Mouse (Mus musculus): ENCODE measurements around the gene Plekhm3.

Gene Plekhm3

GRCm38 (mm10) chr1:64817709-64818108 is 138.9 kb downstream of the Plekhm3 start:
- no peak for DNase-seq

GRCm38 (mm10) chr1:64813182-64813581 is 143.4 kb downstream of the Plekhm3 start:
- DNase-seq: no peak

DNA sequence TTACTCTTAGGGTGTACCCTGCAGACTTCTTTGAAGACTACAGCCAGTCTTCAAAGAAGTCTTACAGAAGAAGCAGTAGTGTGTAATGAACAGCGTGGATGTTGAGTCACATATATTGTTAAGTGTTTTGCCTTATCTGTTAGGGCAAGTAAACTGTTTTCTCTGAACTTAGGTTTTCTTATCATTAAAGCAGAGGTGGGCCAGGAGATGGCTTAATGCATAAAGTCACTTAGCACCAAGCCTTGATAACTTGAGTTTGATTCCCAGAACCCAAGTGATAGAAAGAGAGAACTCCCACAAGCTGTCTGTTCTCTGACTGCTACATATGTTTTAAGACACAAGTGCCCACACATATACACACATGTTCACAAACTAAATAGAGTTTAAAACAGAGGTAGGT is 144.7 kb downstream of the Plekhm3 start:
- no peak for DNase-seq

- peak; percentile 26 to 56 for DNase-seq
These were observed 147.5 kb downstream of the Plekhm3 start for GRCm38 (mm10) chr1:64809085-64809484.

DNA sequence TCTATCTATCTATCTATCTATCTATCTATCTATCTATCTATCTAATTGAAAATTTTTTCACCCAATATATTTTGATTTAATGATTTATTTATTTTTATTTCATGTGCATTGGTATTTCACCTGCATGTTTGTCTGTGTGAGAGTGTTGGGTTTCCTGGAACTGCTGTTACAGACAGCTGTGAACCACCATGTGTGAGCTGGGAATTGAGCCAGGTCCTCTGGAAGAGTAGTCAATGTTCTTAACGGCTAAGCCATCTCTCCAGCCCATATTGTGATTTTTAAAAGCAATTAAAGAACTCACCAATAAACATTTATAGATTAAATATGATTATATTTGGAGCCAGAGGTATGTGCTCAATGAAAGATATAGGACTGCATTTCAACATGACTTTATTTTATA is 148.9 kb downstream of the Plekhm3 start:
- DNase-seq: no peak

DNA sequence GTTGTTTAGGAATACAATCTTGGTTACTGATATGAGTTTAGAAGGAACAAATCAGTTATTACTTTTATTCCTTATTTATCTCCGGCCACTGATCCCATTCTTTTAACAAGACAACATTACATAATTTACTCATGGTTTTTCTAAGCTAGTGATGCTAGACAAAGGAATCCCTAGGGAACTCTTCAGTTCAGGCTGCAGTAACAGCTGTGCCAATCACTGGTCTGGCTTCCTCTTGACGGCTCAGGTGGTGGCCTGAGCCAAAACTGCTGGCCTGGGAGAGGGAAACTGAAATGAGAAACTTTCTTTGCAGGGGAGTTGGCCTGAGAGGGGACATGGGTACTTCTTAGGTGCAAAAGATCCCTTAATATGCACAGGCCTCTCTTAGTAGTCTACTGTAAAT is 151.4 kb downstream of the Plekhm3 start:
- DNase-seq: no peak

- DNase-seq: no peak
These were observed 154.0 kb downstream of the Plekhm3 start for GRCm38 (mm10) chr1:64802631-64803030.

GRCm38 (mm10) chr1:64797621-64798020 is 159.0 kb downstream of the Plekhm3 start:
- no peak for DNase-seq

DNA sequence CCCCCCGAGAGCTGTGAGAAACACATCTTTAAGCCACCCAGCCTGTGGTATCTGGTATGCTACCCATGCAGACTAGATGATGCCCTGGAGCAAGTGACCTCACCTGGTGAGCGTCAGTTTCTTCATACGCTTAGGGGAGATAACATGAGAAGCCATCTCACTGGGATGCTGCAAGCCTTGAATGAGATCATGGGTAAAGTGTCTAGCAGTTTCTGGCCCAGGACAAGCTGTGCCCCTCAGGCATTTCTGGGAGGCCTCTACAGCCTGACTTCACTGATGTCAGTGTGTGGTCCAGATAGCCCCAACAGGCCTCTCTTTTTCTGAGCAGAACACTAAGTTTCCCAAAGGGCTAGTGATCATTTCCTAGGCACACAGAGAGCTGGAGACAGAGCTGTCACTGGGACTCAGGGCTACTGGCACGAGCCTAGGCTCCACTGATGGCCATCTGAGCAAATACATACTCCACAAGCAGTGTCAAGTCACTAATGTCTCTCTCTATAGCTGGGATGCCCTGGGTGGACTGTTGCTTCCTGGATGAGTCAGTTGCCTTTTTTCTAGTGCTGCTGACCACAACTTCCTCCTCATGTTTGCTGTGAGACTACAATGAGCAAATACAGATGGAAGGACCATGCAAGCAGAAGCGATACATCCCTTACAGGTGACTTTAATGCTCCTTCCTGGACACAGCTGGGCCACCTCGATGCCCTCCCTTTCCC is 159.6 kb downstream of the Plekhm3 start:
- no peak for DNase-seq

- no peak for DNase-seq
These were observed 161.2 kb downstream of the Plekhm3 start for GRCm38 (mm10) chr1:64795284-64796040.

DNA sequence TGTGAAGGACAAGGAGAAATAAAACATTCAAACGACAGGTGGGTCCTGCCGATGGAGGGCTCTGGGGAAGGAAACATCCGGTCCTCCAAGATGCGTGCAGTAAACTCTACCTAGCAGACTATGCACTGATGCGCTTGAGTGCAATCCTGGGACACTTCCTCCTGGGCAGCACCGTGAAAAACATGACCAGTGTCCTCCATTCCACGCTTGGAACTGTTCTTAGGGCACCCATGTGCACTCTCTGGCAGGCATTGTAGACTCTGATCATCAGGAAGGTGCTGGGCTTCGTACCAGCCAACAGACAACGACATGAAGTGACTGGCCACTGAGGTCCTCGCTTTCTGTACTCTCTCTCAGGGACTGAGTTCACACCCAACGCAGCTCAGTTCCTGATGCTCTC is 162.5 kb downstream of the Plekhm3 start:
- DNase-seq: peak; percentile 47 to 51

- DNase-seq: peak in 1 of 2 experiments; percentile 37
These were observed 163.4 kb downstream of the Plekhm3 start for GRCm38 (mm10) chr1:64793234-64793530.

DNA sequence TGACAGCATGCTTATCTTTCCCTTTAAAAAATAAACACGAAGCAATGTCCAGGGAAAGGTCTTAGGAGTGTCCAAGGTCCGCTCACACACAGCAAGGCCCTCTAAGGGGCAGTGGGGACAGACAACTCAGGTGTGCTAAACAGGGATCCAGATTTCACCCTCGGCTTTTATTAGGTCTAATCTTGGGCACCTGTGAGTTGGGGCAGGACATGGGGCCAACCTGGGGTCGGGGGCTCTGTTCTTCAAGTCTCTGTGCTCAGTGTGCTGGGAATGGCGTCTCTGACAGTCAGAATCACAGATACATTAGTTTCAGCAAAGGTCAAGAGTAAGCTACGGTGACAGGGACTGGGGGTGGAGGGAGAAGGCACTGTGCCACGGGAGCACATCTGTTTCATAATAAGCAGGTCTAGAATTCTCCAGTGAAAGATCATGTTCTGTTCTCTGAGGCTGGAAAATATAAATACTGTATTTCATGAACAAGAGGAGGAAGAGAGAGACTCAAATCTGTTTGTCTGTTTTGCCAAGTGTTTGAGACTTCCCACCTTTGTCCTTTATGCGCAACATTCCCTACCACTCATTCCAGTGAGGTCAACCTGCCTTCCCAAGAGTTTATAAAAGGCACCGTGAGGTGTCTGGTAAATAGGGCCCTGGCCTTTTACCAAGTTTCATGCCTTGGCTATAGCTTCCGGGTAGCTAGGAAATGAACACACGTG is 163.9 kb downstream of the Plekhm3 start:
- DNase-seq: peak; percentile 29 to 41

DNA sequence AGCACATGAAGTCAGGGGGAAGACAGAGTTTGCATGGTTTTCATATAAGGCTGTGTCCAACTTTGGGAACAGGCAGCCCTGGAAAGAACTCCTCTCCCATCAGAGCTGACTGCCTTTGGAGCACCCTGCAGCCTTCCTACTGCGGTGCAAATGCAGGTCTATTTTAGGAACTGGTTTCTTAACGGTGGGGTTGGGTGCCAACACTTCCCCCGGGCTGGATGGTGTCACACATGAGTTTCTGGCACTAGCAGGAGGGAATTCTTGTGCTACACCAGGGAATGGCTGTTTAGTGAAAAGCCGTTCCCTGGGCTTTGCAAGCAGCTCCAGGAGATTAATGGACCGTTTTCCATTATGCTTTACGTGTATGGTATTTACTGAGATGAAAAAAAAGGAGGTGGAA is 164.8 kb downstream of the Plekhm3 start:
- DNase-seq: peak; percentile 42 to 51

- DNase-seq: peak in 1 of 2 experiments; percentile 36
These were observed 165.5 kb downstream of the Plekhm3 start for GRCm38 (mm10) chr1:64790806-64791790.

DNA sequence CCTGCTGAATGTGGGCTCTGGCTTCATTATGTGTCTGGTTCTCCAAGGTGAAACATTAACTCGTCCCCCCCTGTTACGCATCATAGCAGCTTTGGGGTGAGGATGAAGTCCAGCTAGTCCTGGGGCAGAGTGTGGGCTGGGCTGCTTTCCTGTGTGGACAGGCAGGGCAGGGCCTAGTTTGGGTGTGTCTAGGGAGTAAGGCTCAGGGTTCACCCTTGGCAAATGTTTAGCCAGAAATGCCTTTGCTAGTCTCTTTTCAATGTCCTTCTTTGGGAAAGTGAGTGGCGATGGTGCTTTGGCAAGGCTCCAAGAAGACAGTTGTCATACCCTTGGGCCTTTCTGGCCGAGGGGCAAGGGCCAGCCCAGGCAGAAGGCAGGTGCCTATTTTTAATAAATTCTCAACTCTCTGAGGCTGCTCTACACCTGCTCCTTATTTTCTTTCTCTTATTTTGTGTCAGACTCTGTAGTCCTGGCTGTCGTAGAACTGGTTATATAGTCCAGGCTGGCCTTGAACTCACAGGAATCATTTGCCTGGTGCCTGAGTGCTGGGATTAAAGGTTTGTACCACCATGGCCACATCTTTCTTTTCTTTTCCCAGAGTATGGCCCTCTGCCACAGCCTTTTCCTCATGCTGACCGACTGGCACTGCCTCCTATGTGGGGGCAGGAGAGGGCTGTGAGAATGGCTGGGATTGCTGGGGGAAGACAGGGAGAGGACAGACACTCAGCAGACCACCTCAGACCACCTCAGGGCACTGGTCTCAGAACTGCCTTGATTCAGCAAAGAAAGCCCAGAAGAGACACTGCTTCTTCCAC is 168.7 kb downstream of the Plekhm3 start:
- DNase-seq: peak; percentile 85 to 96

GRCm38 (mm10) chr1:64779863-64780262 is 176.8 kb downstream of the Plekhm3 start:
- no peak for DNase-seq

GRCm38 (mm10) chr1:64779415-64779814 is 177.2 kb downstream of the Plekhm3 start:
- DNase-seq: no peak

GRCm38 (mm10) chr1:64773305-64773704 is 183.3 kb downstream of the Plekhm3 start:
- no peak for DNase-seq

- no peak for DNase-seq
These were observed 186.5 kb downstream of the Plekhm3 start for GRCm38 (mm10) chr1:64770169-64770568.

DNA sequence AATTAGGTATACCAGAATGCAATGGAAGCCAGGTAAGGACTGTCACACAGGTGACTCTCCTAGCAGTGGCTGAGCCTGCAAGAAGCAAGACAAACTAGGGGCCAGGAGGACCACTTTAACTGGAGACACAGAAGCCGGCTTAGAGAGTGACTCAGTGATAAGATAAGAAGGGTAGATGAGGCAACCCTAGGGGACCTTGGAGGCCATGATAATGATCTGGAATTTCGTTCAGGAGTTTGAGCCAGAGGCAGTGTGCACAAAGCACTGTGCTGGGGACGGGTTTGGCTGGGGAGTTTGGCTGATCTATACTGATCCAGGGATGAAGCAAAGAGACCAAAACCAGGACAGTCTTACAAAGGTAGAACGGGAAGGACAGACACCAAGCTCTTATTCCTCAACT is 195.0 kb downstream of the Plekhm3 start:
- DNase-seq: no peak

GRCm38 (mm10) chr1:64757766-64758165 is 198.9 kb downstream of the Plekhm3 start:
- DNase-seq: no peak

Measured in kidney, postnatal 36 days (tissue).